Mouse (Mus musculus) kidney, postnatal 0 days (tissue): ENCODE measurements at regions not wholly inside any gene's neighbourhood (a gene's known extent, or its start where the extent isn't known, plus 50 kb on each side); places are given as distances from the start of the nearest gene placed in this dataset.

Source experiments
- ATAC-seq: fragments of 200-750 bp; cut with Nextera tagmentation; replicated peaks from 2 replicates; pipeline ENCODE4 v1.8.0; 2017; ENCODE audit warnings: low read depth, moderate number of reproducible peaks, moderate TSS enrichment, moderate library complexity; ENCODE audit not compliant: low FRiP score
- DNase-seq: peaks from one replicate; pipeline ENCODE4 v3.0.0-alpha.2; 2016; ENCODE audit warnings: low spot score
- H3K27ac ChIP-seq: fragments of 300-500 bp; sonication (generic); 2 replicates; pipeline ENCODE4 v1.5.1; 2014; ENCODE audit warnings: mild to moderate bottlenecking
- H3K27me3 ChIP-seq: fragments of 300-500 bp; sonication (generic); 2 replicates; pipeline ENCODE4 v1.6.1; 2014; ENCODE audit warnings: low read length, mixed read lengths; ENCODE audit not compliant: insufficient read depth
- H3K36me3 ChIP-seq: fragments of 300-500 bp; sonication (generic); 2 replicates; pipeline ENCODE4 v1.6.1; 2014; ENCODE audit warnings: low read length, mixed read lengths; ENCODE audit not compliant: insufficient read depth
- H3K4me1 ChIP-seq: fragments of 300-500 bp; sonication (generic); replicated peaks from 2 replicates; pipeline ENCODE4 v1.6.1; 2014; ENCODE audit warnings: antibody characterized with exemption, low read length, mixed read lengths; ENCODE audit not compliant: insufficient read depth
- H3K4me2 ChIP-seq: fragments of 300-500 bp; sonication (generic); 2 replicates; pipeline ENCODE4 v1.6.1; 2014; ENCODE audit warnings: mild to moderate bottlenecking, low read length, moderate library complexity, mixed read lengths
- H3K4me3 ChIP-seq: fragments of 300-500 bp; sonication (generic); replicated peaks from 2 replicates; pipeline ENCODE4 v1.5.1; 2014; ENCODE audit warnings: low read depth, low read length
- H3K9ac ChIP-seq: fragments of 300-500 bp; sonication (generic); 2 replicates; pipeline ENCODE4 v1.6.1; 2014; ENCODE audit warnings: low read depth, low read length
- H3K9me3 ChIP-seq: fragments of 300-500 bp; sonication (generic); replicated peaks from 2 replicates; pipeline ENCODE4 v1.6.1; 2016; ENCODE audit warnings: low read length, inconsistent platforms, mixed read lengths
- CTCF ChIP-seq: IDR thresholded peaks from 2 replicates; pipeline ENCODE4 v1.5.1; 2016; ENCODE audit warnings: antibody characterized with exemption, low read depth, mild to moderate bottlenecking, moderate library complexity
- WGBS: fragments of 180-500 bp; shearing (Covaris S2); extraction: QIAGEN DNeasy Blood & Tissue Kit; methylation state at CpG from one replicate; pipeline ENCODE4 v1.1.7; 2014; 5-methylcytosine and 5-hydroxymethylcytosine counted together

DNA sequence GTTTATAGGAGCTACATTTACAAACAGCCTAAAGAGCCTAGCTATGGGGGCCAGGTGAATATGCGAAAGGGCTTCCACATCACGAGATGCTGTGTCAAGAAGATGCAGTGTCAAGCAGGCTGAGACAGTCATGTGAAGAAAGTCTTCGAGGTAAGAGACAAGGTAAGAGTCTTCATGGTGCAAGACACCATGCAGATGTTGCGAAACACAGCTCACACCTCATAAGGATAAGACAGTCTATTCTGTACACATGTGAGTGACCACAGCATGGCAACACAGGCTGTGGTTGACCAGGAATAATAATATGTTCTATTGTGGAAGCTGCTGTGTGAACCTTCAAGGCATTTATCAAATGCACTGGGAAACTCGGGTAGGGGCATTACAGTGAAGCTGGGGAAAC, 153.4 kb downstream of the Ttc8 start:
- Histone ChIP-seq H3K4me2 (no peak overlapping the region), H3K27me3 (no peaks in the 10 kb centered on the region), H3K4me1 (no peaks in the 10 kb centered on the region), H3K9me3 (no peaks in the 10 kb centered on the region), H3K4me3 (no peak overlapping the region), H3K27ac (no peak overlapping the region), H3K9ac (no peak overlapping the region), H3K36me3 (no peaks in the 10 kb centered on the region)
- DNase-seq (no peak), ATAC-seq (no peak)
- TF ChIP-seq CTCF, result no peak
- WGBS, result 82% methylated on average over 5 of the region's 5 CpGs

- no peaks in the 10 kb centered on the region for H3K27me3 ChIP-seq
- no peak overlapping the region for H3K9ac ChIP-seq
- H3K4me3 ChIP-seq, result no peak overlapping the region
- TF ChIP-seq CTCF, result no peak
- 54% methylated on average over 3 of the region's 3 CpGs for WGBS
- ATAC-seq (no peak), DNase-seq (no peak)
- H3K4me2 ChIP-seq, result no peak overlapping the region
- no peak overlapping the region for H3K27ac ChIP-seq
- H3K4me1 ChIP-seq, result no peaks in the 10 kb centered on the region
- no peaks in the 10 kb centered on the region for H3K36me3 ChIP-seq
- no peaks in the 10 kb centered on the region for H3K9me3 ChIP-seq
Measured at GRCm38 (mm10) chr12:99077366-99077765, 157.0 kb downstream of the Ttc8 start.

DNA sequence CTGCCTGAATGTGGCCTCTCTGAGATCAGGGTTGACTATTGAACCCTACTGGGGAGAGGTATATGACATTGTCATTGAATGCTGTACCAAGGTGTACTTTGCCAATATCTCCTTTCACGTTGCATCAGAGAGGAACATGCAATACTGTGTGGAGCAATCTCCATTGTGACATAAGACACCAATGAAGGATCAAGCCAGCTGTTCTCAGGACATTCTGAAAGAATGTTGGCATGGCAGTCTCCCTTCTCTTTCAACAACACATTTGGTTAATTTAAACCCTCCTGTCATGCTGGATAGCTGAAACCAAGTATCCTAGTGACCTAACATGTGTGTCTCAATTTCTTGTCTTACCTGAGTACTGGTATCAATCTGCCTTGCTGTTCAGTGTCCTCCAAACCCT, 159.5 kb downstream of the Ttc8 start:
- 92% methylated on average over 1 of the region's 1 CpGs for WGBS
- no peak for DNase-seq

DNA sequence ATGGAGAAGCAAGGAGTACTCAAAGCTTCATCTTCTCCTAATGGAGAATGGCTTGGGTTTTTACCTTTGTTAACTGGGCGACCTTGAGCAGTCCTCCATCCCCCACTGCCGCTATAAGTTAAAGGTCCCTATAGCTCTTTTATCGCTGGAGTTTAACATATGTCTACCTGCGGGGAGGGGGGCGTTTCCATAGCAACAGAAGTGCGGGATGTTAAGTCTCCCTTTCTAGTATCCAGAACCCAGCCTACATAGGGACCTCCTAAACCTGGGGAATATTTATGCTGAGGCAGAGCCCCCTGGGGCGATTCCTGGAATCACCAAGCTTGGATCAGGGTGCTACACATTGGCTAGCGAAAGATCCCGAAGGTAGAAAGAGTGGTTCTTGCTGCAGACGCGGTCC, 163.2 kb downstream of the Ttc8 start:
- H3K27ac ChIP-seq, result no peak overlapping the region
- no peak overlapping the region for H3K4me3 ChIP-seq
- no peaks in the 10 kb centered on the region for H3K36me3 ChIP-seq
- ATAC-seq, result no peak
- no peak overlapping the region for H3K9ac ChIP-seq
- 53% methylated on average over 11 of the region's 11 CpGs for WGBS
- H3K9me3 ChIP-seq, result no peaks in the 10 kb centered on the region
- peaks cover 8% of the 10 kb centered on the region; the same call in 1 of the 2 replicates for H3K27me3 ChIP-seq
- no peak for DNase-seq
- 0 out of 2 replicates have a peak, but pooled peaks cover 4% of the 10 kb centered on the region for H3K4me1 ChIP-seq
- H3K4me2 ChIP-seq, result no peak overlapping the region
- no peak for TF ChIP-seq CTCF

More for the DNA sequence above, 159.5 kb downstream of the Ttc8 start:
- 0 out of 2 replicates have a peak, but pooled peaks cover 4% of the 10 kb centered on the region for H3K4me1 ChIP-seq
- H3K9me3 ChIP-seq, result no peaks in the 10 kb centered on the region
- H3K27me3 ChIP-seq, result peaks cover 8% of the 10 kb centered on the region; the same call in 1 of the 2 replicates
- no peaks in the 10 kb centered on the region for H3K36me3 ChIP-seq
- no peak for TF ChIP-seq CTCF
- H3K27ac ChIP-seq, result no peak overlapping the region
- H3K4me3 ChIP-seq, result no peak overlapping the region
- no peak overlapping the region for H3K9ac ChIP-seq
- H3K4me2 ChIP-seq, result no peak overlapping the region
- ATAC-seq, result no peak

- ATAC-seq (peak; percentile 80), DNase-seq (peak; percentile 91)
- peak; percentile 99 for TF ChIP-seq CTCF
- H3K4me3 ChIP-seq, result no peak overlapping the region
- H3K36me3 ChIP-seq, result no peaks in the 10 kb centered on the region
- H3K4me2 ChIP-seq, result no peak overlapping the region
- no peaks in the 10 kb centered on the region for H3K9me3 ChIP-seq
- peaks cover 8% of the 10 kb centered on the region; the same call in 1 of the 2 replicates for H3K27me3 ChIP-seq
- WGBS, result 4% methylated on average over 18 of the region's 18 CpGs
- H3K4me1 ChIP-seq, result 0 out of 2 replicates have a peak, but pooled peaks cover 4% of the 10 kb centered on the region
- no peak overlapping the region for H3K27ac ChIP-seq
- H3K9ac ChIP-seq, result no peak overlapping the region
Measured at GRCm38 (mm10) chr12:99084144-99084543, 163.8 kb downstream of the Ttc8 start.

GRCm38 (mm10) chr12:99087286-99087685, 166.9 kb downstream of the Ttc8 start:
- DNase-seq, result no peak
- H3K9ac ChIP-seq, result no peak overlapping the region
- 0 out of 2 replicates have a peak, but pooled peaks cover 4% of the 10 kb centered on the region for H3K4me1 ChIP-seq
- H3K27me3 ChIP-seq, result peaks cover 8% of the 10 kb centered on the region; the same call in 1 of the 2 replicates
- H3K36me3 ChIP-seq, result no peaks in the 10 kb centered on the region
- no peak overlapping the region for H3K27ac ChIP-seq
- H3K4me2 ChIP-seq, result no peak overlapping the region
- TF ChIP-seq CTCF, result no peak
- ATAC-seq, result no peak
- no peaks in the 10 kb centered on the region for H3K9me3 ChIP-seq
- WGBS, result 38% methylated on average over 8 of the region's 8 CpGs
- no peak overlapping the region for H3K4me3 ChIP-seq

DNA sequence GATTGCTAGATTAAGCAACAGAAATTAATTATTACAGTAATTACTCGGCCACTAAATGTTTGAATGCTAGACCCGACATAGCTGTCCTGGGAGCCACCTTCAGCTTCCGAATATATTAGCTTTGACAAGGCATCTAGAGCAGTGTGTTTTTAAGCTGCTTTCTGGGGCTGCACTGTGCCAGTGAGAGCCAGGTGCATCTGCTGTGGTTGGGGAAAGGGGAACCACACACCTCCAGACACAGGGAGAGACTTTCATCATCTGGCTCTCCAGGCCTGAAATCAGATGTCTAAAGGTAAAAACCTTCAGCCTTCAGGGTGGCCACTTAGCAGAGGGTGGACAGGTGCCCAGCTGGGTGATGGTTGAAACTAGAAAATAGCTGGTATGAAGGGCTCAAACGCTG, 171.4 kb downstream of the Ttc8 start:
- Histone ChIP-seq H3K9me3 (no peaks in the 10 kb centered on the region), H3K4me1 (no peaks in the 10 kb centered on the region), H3K4me2 (no peak overlapping the region), H3K36me3 (no peaks in the 10 kb centered on the region), H3K27ac (no peak overlapping the region), H3K4me3 (no peak overlapping the region), H3K27me3 (no peaks in the 10 kb centered on the region), H3K9ac (no peak overlapping the region)
- DNase-seq (no peak), ATAC-seq (no peak)
- no peak for TF ChIP-seq CTCF
- 59% methylated on average over 4 of the region's 4 CpGs for WGBS
